Mouse (Mus musculus) ES-CJ7 (cell line): ENCODE measurements around the gene Slc36a4.

Source experiments
- DNase-seq: peaks from one replicate; pipeline ENCODE4 v3.0.0; 2011; ENCODE audit warnings: low read depth, low spot score

Gene Slc36a4

GRCm38 (mm10) chr9:15721226-15721833 is 11.8 kb downstream of the Slc36a4 start:
- DNase-seq = no peak

- DNase-seq = no peak
Observed at GRCm38 (mm10) chr9:15722506-15722905, 13.0 kb downstream of the Slc36a4 start.

GRCm38 (mm10) chr9:15727168-15727567 is 17.6 kb downstream of the Slc36a4 start:
- DNase-seq = no peak

GRCm38 (mm10) chr9:15731758-15732748 is 22.5 kb downstream of the Slc36a4 start:
- DNase-seq = no peak

GRCm38 (mm10) chr9:15734056-15734866 is 24.7 kb downstream of the Slc36a4 start:
- DNase-seq = no peak

- no peak for DNase-seq
Observed at GRCm38 (mm10) chr9:15734867-15735131, 25.3 kb downstream of the Slc36a4 start.

- no peak for DNase-seq
Observed at GRCm38 (mm10) chr9:15737522-15737921, 28.0 kb downstream of the Slc36a4 start.

GRCm38 (mm10) chr9:15741428-15741827 is 31.9 kb downstream of the Slc36a4 start:
- DNase-seq = no peak

GRCm38 (mm10) chr9:15741931-15742330 is 32.4 kb downstream of the Slc36a4 start:
- DNase-seq = no peak

GRCm38 (mm10) chr9:15745985-15746607 is 36.6 kb downstream of the Slc36a4 start:
- DNase-seq = peak; percentile 14

GRCm38 (mm10) chr9:15746636-15747035 is 37.1 kb downstream of the Slc36a4 start:
- no peak for DNase-seq

- DNase-seq = no peak
Observed at GRCm38 (mm10) chr9:15748383-15748782, 38.8 kb downstream of the Slc36a4 start.

GRCm38 (mm10) chr9:15759318-15759717 is 49.8 kb downstream of the Slc36a4 start:
- DNase-seq = no peak

GRCm38 (mm10) chr9:15766379-15766778 is 56.8 kb downstream of the Slc36a4 start:
- DNase-seq = no peak

- no peak for DNase-seq
Observed at GRCm38 (mm10) chr9:15766821-15767220, 57.3 kb downstream of the Slc36a4 start.

GRCm38 (mm10) chr9:15772766-15773165 is 63.2 kb downstream of the Slc36a4 start:
- no peak for DNase-seq

- DNase-seq = no peak
Observed at GRCm38 (mm10) chr9:15773426-15773825, 63.9 kb downstream of the Slc36a4 start.

- no peak for DNase-seq
Observed at GRCm38 (mm10) chr9:15774911-15775310, 65.4 kb downstream of the Slc36a4 start.

GRCm38 (mm10) chr9:15781936-15782335 is 72.4 kb downstream of the Slc36a4 start:
- DNase-seq = no peak

GRCm38 (mm10) chr9:15786192-15786591 is 76.7 kb downstream of the Slc36a4 start:
- no peak for DNase-seq

GRCm38 (mm10) chr9:15786610-15787009 is 77.1 kb downstream of the Slc36a4 start:
- no peak for DNase-seq

GRCm38 (mm10) chr9:15792076-15792475 is 82.5 kb downstream of the Slc36a4 start:
- no peak for DNase-seq
